Mouse (Mus musculus) bone marrow macrophage, adult 2 months (primary cell): ENCODE results near the gene Glt28d2. TPM values are rescaled to one million over a fixed set of nuclear protein-coding genes. Genes with fewer than 3 reads are reported as not detected.

Source experiments
- H3K27ac ChIP-seq: 2 replicates; pipeline ENCODE4 v1.5.1; 2012; ENCODE audit warnings: low read depth, low read length; ENCODE audit not compliant: insufficient read depth
- H3K4me1 ChIP-seq: 2 replicates; pipeline ENCODE4 v1.6.1; 2012; ENCODE audit warnings: low read length; ENCODE audit not compliant: control insufficient read depth, insufficient read depth
- H3K4me3 ChIP-seq: 2 replicates; pipeline ENCODE4 v1.5.1; 2012; ENCODE audit warnings: mild to moderate bottlenecking, low read length, moderate library complexity; ENCODE audit not compliant: insufficient read depth
- CTCF ChIP-seq: IDR thresholded peaks from 2 replicates; pipeline ENCODE4 v1.5.1; 2012; ENCODE audit warnings: low read depth, mild to moderate bottlenecking, low read length, moderate library complexity
- POLR2A ChIP-seq: IDR thresholded peaks from 2 replicates; pipeline ENCODE4 v1.6.1; 2012; ENCODE audit warnings: mild to moderate bottlenecking, low read depth, low read length, borderline replicate concordance
- polyA plus RNA-seq: library from polyadenylated mRNA; stranded (reverse); fragments of >200 nt; gene quantifications from 2 replicates; pipeline ENCODE4 v1.2.4, GENCODE M21; 2012; ENCODE audit not compliant: missing spikeins, insufficient read depth, insufficient read length

The Glt28d2 gene
- polyA plus RNA-seq, 1 experiment, result not detected

- Histone ChIP-seq H3K4me3 (no peak overlapping the region), H3K4me1 (no peaks in the 10 kb centered on the region), H3K27ac (no peak overlapping the region)
- no peak for TF ChIP-seq CTCF
- no peak for TF ChIP-seq POLR2A
Observed at GRCm38 (mm10) chr3:85853715-85854114, 33.6 kb downstream of the Glt28d2 start.

- Histone ChIP-seq H3K4me1 (no peaks in the 10 kb centered on the region), H3K4me3 (no peak overlapping the region), H3K27ac (no peak overlapping the region)
- TF ChIP-seq POLR2A (no peak), CTCF (no peak)
Observed at GRCm38 (mm10) chr3:85850079-85850478, 37.2 kb downstream of the Glt28d2 start.

- no peaks in the 10 kb centered on the region for H3K4me1 ChIP-seq
- H3K4me3 ChIP-seq, result no peak overlapping the region
- H3K27ac ChIP-seq, result no peak overlapping the region
- no peak for TF ChIP-seq CTCF
Observed at GRCm38 (mm10) chr3:85846316-85846715, 41.0 kb downstream of the Glt28d2 start.

- TF ChIP-seq POLR2A (no peak), CTCF (no peak)
- no peak overlapping the region for H3K27ac ChIP-seq
- H3K4me1 ChIP-seq, result no peaks in the 10 kb centered on the region
Observed at GRCm38 (mm10) chr3:85845341-85845740, 42.0 kb downstream of the Glt28d2 start.

GRCm38 (mm10) chr3:85842881-85843218 lies 44.5 kb downstream of the Glt28d2 start:
- H3K4me3 ChIP-seq, result no peak overlapping the region
- H3K4me1 ChIP-seq, result no peaks in the 10 kb centered on the region
- TF ChIP-seq POLR2A (no peak), CTCF (no peak)
- no peak overlapping the region for H3K27ac ChIP-seq

More at GRCm38 (mm10) chr3:85845341-85845740, 42.0 kb downstream of the Glt28d2 start:
- no peak overlapping the region for H3K4me3 ChIP-seq

- TF ChIP-seq CTCF (no peak), POLR2A (no peak)
- Histone ChIP-seq H3K4me3 (no peak overlapping the region), H3K27ac (no peak overlapping the region), H3K4me1 (no peaks in the 10 kb centered on the region)
Observed at GRCm38 (mm10) chr3:85842177-85842880, 45.0 kb downstream of the Glt28d2 start.

GRCm38 (mm10) chr3:85841454-85842176 lies 45.7 kb downstream of the Glt28d2 start:
- H3K4me1 ChIP-seq, result no peaks in the 10 kb centered on the region
- TF ChIP-seq POLR2A, result no peak
- TF ChIP-seq CTCF, result no peak
- H3K27ac ChIP-seq, result no peak overlapping the region
- no peak overlapping the region for H3K4me3 ChIP-seq

GRCm38 (mm10) chr3:85833627-85834026 lies 53.7 kb downstream of the Glt28d2 start:
- H3K4me1 ChIP-seq, result no peaks in the 10 kb centered on the region
- no peak for TF ChIP-seq POLR2A
- no peak for TF ChIP-seq CTCF
- H3K4me3 ChIP-seq, result no peak overlapping the region

GRCm38 (mm10) chr3:85832490-85833155 lies 54.7 kb downstream of the Glt28d2 start:
- Histone ChIP-seq H3K4me3 (no peak overlapping the region), H3K27ac (no peak overlapping the region), H3K4me1 (no peaks in the 10 kb centered on the region)
- no peak for TF ChIP-seq CTCF
- no peak for TF ChIP-seq POLR2A

More at GRCm38 (mm10) chr3:85833627-85834026, 53.7 kb downstream of the Glt28d2 start:
- no peak overlapping the region for H3K27ac ChIP-seq

GRCm38 (mm10) chr3:85831785-85832184 lies 55.5 kb downstream of the Glt28d2 start:
- Histone ChIP-seq H3K4me1 (no peaks in the 10 kb centered on the region), H3K27ac (no peak overlapping the region), H3K4me3 (no peak overlapping the region)
- TF ChIP-seq CTCF, result no peak
- no peak for TF ChIP-seq POLR2A
